Mouse (Mus musculus) spleen, adult 2 months (tissue): ENCODE results near the gene Ddx1.

Experiments used
- CTCF ChIP-seq: fragments of 200-500 bp; IDR thresholded peaks from 2 replicates; pipeline ENCODE4 v1.5.1; 2011; ENCODE audit warnings: mild to moderate bottlenecking, inconsistent platforms; ENCODE audit not compliant: insufficient read depth, insufficient read length, insufficient replicate concordance; ENCODE audit errors: extremely low read depth
- POLR2A ChIP-seq: fragments of 200-500 bp; IDR thresholded peaks from 2 replicates; pipeline ENCODE4 v1.6.1; 2011; ENCODE audit warnings: low read depth, low read length, inconsistent platforms

GRCm38 (mm10) chr12:13196146-13196545, 52.9 kb downstream of the Ddx1 start:
- TF ChIP-seq CTCF: no peak
- no peak for TF ChIP-seq POLR2A
